ENCODE assay signal across 23 mouse cellular contexts in genomic region chr13:55813490-55814016, GRCm38 (mm10). TPM values are rescaled to one million over a fixed set of nuclear protein-coding genes. Genes with fewer than 3 reads are reported as not detected.
A peak's percentile ranks its signal among the peaks of the same experiment; 100 is the strongest.
DNase-seq lines count a peak whose midpoint lies in the region; ATAC-seq lines count a peak whose summit lies in the region.
"Had no signal": no experiment of that assay in that cellular context is flagged by ENCODE, and none has a peak within 500 bp of the region (broad histone marks: within the 10 kb centered on the region; RNA-seq: fewer than 3 reads in every experiment).

No protein-coding gene starts in this region.

- DNase-seq in embryonic facial prominence, embryonic 10.5 days (ENCODE audit: low spot score): no peak
- DNase-seq in embryonic facial prominence, embryonic 14.5 days (ENCODE audit: low spot score): peak; percentile 48
- no peak for DNase-seq in cerebellum, postnatal 4 days (ENCODE audit: low spot score in 2 of 2)
- no peak for DNase-seq in ovary, postnatal 36 days (ENCODE audit: low spot score)
- no peak for DNase-seq in left cerebral cortex, postnatal 36 days (ENCODE audit: low spot score in 2 of 2)
- DNase-seq: adrenal gland, postnatal 10 days; cerebellum, adult 11 months; cerebellum, adult 8-10 months; cerebellum, postnatal 25 days; gastrocnemius, adult 2 months; gastrocnemius, postnatal 25 days; heart, postnatal 36 days had no signal

- H3K9ac ChIP-seq in embryonic facial prominence, embryonic 14.5 days (ENCODE audit: low read depth, low read length): no peak overlapping the region
- H3K9ac ChIP-seq in limb, embryonic 13.5 days: no peak overlapping the region
- H3K9ac ChIP-seq in stomach, embryonic 16.5 days (ENCODE audit: low read length): peak overlapping the region; percentile 14; the same call in 1 of the 2 replicates
- H3K9ac ChIP-seq: forebrain, embryonic 13.5 days; heart, embryonic 13.5 days had no signal

- H3K27me3 ChIP-seq in embryonic facial prominence, embryonic 10.5 days (replicated peaks; ENCODE audit: low read depth, poor library complexity, severe bottlenecking): peaks cover 16% of the 10 kb centered on the region
- no peaks in the 10 kb centered on the region for H3K27me3 ChIP-seq in embryonic facial prominence, embryonic 14.5 days (replicated peaks; ENCODE audit: control insufficient read depth, insufficient read depth, low read length)
- H3K27me3 ChIP-seq in limb, embryonic 13.5 days: 0 out of 2 replicates have a peak, but pooled peaks cover 4% of the 10 kb centered on the region
- no peaks in the 10 kb centered on the region for H3K27me3 ChIP-seq in stomach, embryonic 16.5 days (ENCODE audit: control insufficient read depth, insufficient read depth, low read length)

- H3K36me3 ChIP-seq in embryonic facial prominence, embryonic 10.5 days (replicated peaks): no peaks in the 10 kb centered on the region
- no peaks in the 10 kb centered on the region for H3K36me3 ChIP-seq in embryonic facial prominence, embryonic 14.5 days (ENCODE audit: control insufficient read depth, insufficient read depth, low read length)
- no peaks in the 10 kb centered on the region for H3K36me3 ChIP-seq in limb, embryonic 13.5 days
- H3K36me3 ChIP-seq in stomach, embryonic 16.5 days (ENCODE audit: control insufficient read depth, insufficient read depth, low read length): no peaks in the 10 kb centered on the region
- H3K36me3 ChIP-seq: heart, embryonic 13.5 days had no signal

- 68% methylated on average over 5 of the region's 5 CpGs for WGBS in embryonic facial prominence, embryonic 10.5 days
- 57% methylated on average over 5 of the region's 5 CpGs for WGBS in embryonic facial prominence, embryonic 14.5 days
- WGBS in limb, embryonic 13.5 days: 49% methylated on average over 5 of the region's 5 CpGs
- WGBS in stomach, embryonic 16.5 days: 69% methylated on average over 5 of the region's 5 CpGs

- intact Hi-C loops in left cerebral cortex, postnatal 36 days (cut with DNase I): no loop called here

- H3K4me1 ChIP-seq in embryonic facial prominence, embryonic 10.5 days: peaks cover 13% of the 10 kb centered on the region
- H3K4me1 ChIP-seq in embryonic facial prominence, embryonic 14.5 days (ENCODE audit: control insufficient read depth, insufficient read depth, low read length): no peaks in the 10 kb centered on the region
- peaks cover 33% of the 10 kb centered on the region for H3K4me1 ChIP-seq in limb, embryonic 13.5 days
- H3K4me1 ChIP-seq in stomach, embryonic 16.5 days (ENCODE audit: control insufficient read depth, insufficient read depth, low read length): no peaks in the 10 kb centered on the region
- H3K4me1 ChIP-seq: forebrain, embryonic 13.5 days; heart, embryonic 13.5 days had no signal

- peak overlapping the region; percentile 11; the same call in 1 of the 2 replicates for H3K27ac ChIP-seq in embryonic facial prominence, embryonic 10.5 days (replicated peaks)
- H3K27ac ChIP-seq in embryonic facial prominence, embryonic 14.5 days (replicated peaks; ENCODE audit: low read depth, low read length): no peak overlapping the region
- peak overlapping the region; percentile 39; the same call in 1 of the 2 replicates for H3K27ac ChIP-seq in limb, embryonic 13.5 days
- H3K27ac ChIP-seq in stomach, embryonic 16.5 days (ENCODE audit: low read length): no peak overlapping the region
- H3K27ac ChIP-seq: forebrain, embryonic 13.5 days; gastrocnemius, adult 2 months; heart, embryonic 13.5 days had no signal

- no peaks in the 10 kb centered on the region for H3K9me3 ChIP-seq in embryonic facial prominence, embryonic 10.5 days
- no peaks in the 10 kb centered on the region for H3K9me3 ChIP-seq in embryonic facial prominence, embryonic 14.5 days (ENCODE audit: control insufficient read depth, low read length)
- no peaks in the 10 kb centered on the region for H3K9me3 ChIP-seq in limb, embryonic 13.5 days
- H3K9me3 ChIP-seq in stomach, embryonic 16.5 days (replicated peaks; ENCODE audit: control insufficient read depth, low read length): no peaks in the 10 kb centered on the region
- H3K9me3 ChIP-seq: forebrain, embryonic 13.5 days; heart, embryonic 13.5 days had no signal

- H3K4me3 ChIP-seq in embryonic facial prominence, embryonic 10.5 days: no peak overlapping the region
- no peak overlapping the region for H3K4me3 ChIP-seq in embryonic facial prominence, embryonic 14.5 days (ENCODE audit: low read depth, low read length)
- H3K4me3 ChIP-seq in limb, embryonic 13.5 days: no peak overlapping the region
- no peak overlapping the region for H3K4me3 ChIP-seq in stomach, embryonic 16.5 days (replicated peaks; ENCODE audit: low read length)
- H3K4me3 ChIP-seq: forebrain, embryonic 13.5 days; gastrocnemius, adult 2 months; heart, embryonic 13.5 days had no signal

- peak; percentile 58; the same call in 1 of the 2 replicates for ATAC-seq in embryonic facial prominence, embryonic 14.5 days (ENCODE audit: low read depth)
- ATAC-seq in limb, embryonic 13.5 days (ENCODE audit: low FRiP score, low read depth): no peak
- 0 out of 2 replicates have a peak, but pooled peaks have one; percentile 42 for ATAC-seq in stomach, embryonic 16.5 days (ENCODE audit: insufficient read depth, low FRiP score)
- ATAC-seq: forebrain, embryonic 13.5 days; hindbrain, embryonic 16.5 days; inflammation-experienced regulatory T-cells, adult 6 months had no signal

- H3K4me2 ChIP-seq in embryonic facial prominence, embryonic 14.5 days (ENCODE audit: low read depth, low read length): no peak overlapping the region
- H3K4me2 ChIP-seq in limb, embryonic 13.5 days (replicated peaks): no peak overlapping the region
- no peak overlapping the region for H3K4me2 ChIP-seq in stomach, embryonic 16.5 days (ENCODE audit: low read depth, low read length)
- H3K4me2 ChIP-seq: forebrain, embryonic 13.5 days; heart, embryonic 13.5 days had no signal

RNA-seq across cellular contexts. Expression of gene Pitx1, which starts 22.4 kb away (rescaled TPM):
- 44.2 and 52.9 TPM in 2 replicates for polyA plus RNA-seq in embryonic facial prominence, embryonic 10.5 days (2016; fragmentation: Nextera tagmentation; extraction: Ambion mirVana)
- polyA plus RNA-seq in embryonic facial prominence, embryonic 14.5 days (2014; fragmentation: Nextera tagmentation; extraction: Ambion mirVana): 39.7 and 44.9 TPM in 2 replicates
- 88.9 and 109 TPM in 2 replicates for polyA plus RNA-seq in limb, embryonic 13.5 days (2015; fragmentation: Nextera tagmentation; extraction: Ambion mirVana)
- polyA plus RNA-seq in stomach, embryonic 16.5 days (2015; fragmentation: Nextera tagmentation; extraction: Ambion mirVana): 106 and 110 TPM in 2 replicates
- total RNA-seq in left cerebral cortex, postnatal 36 days (2021): not detected
- total RNA-seq: adrenal gland, postnatal 10 days; granulocyte monocyte progenitor cell, adult 5-6 weeks; heart, postnatal 36 days had no signal
- polyA plus RNA-seq: forebrain, embryonic 13.5 days; heart, postnatal 0 days; hindbrain, embryonic 16.5 days; inflammation-experienced regulatory T-cells, adult 6 months had no signal

RNA-seq across cellular contexts. Expression of gene Catsper3, which starts 29.2 kb away (rescaled TPM):
- not detected in 2 replicates for polyA plus RNA-seq in embryonic facial prominence, embryonic 10.5 days (2016; fragmentation: Nextera tagmentation; extraction: Ambion mirVana)
- not detected in 2 replicates for polyA plus RNA-seq in embryonic facial prominence, embryonic 14.5 days (2014; fragmentation: Nextera tagmentation; extraction: Ambion mirVana)
- 0.14 TPM in 1 of 2 replicates, not detected in the other for polyA plus RNA-seq in limb, embryonic 13.5 days (2015; fragmentation: Nextera tagmentation; extraction: Ambion mirVana)
- polyA plus RNA-seq in stomach, embryonic 16.5 days (2015; fragmentation: Nextera tagmentation; extraction: Ambion mirVana): 0.10 TPM in 1 of 2 replicates, not detected in the other
- total RNA-seq in left cerebral cortex, postnatal 36 days (2021): under 1 TPM; 0.25 to 0.29 TPM
- total RNA-seq: ES-E14; gastrocnemius, postnatal 25 days; granulocyte monocyte progenitor cell, adult 5-6 weeks; heart, postnatal 36 days had no signal
- polyA plus RNA-seq: embryonic facial prominence, embryonic 11.5 days; hindbrain, embryonic 11.5 days; inflammation-experienced regulatory T-cells, adult 6 months had no signal

Comparison
In these comparisons a context has a peak if more than half of its experiments do, and no peak if none do; other contexts are left out.
1. H3K27ac ChIP-seq: peak in embryonic facial prominence, embryonic 10.5 days (single experiment) and limb, embryonic 13.5 days (single experiment); none in embryonic facial prominence, embryonic 14.5 days (single experiment) and stomach, embryonic 16.5 days (single experiment).